Mouse (Mus musculus) embryonic facial prominence, embryonic 10.5 days (tissue): ENCODE data around the gene Thsd7b. TPM values are rescaled to one million over a fixed set of nuclear protein-coding genes. Genes with fewer than 3 reads are reported as not detected.

Experiments used
- DNase-seq: peaks from one replicate; pipeline ENCODE4 v3.0.0-alpha.2; 2017; ENCODE audit warnings: low spot score
- H3K27ac ChIP-seq: fragments of 300-500 bp; sonication (generic); replicated peaks from 2 replicates; pipeline ENCODE4 v1.5.1; 2016; ENCODE audit warnings: mild to moderate bottlenecking
- H3K27me3 ChIP-seq: fragments of 300-500 bp; sonication (generic); replicated peaks from 2 replicates; pipeline ENCODE4 v1.6.1; 2016; ENCODE audit warnings: low read depth, mild to moderate bottlenecking; ENCODE audit not compliant: poor library complexity, severe bottlenecking
- H3K36me3 ChIP-seq: fragments of 300-500 bp; sonication (generic); replicated peaks from 2 replicates; pipeline ENCODE4 v1.6.1; 2016; ENCODE audit warnings: mild to moderate bottlenecking, moderate library complexity
- H3K4me1 ChIP-seq: fragments of 300-500 bp; sonication (generic); 2 replicates; pipeline ENCODE4 v1.6.1; 2016
- H3K4me3 ChIP-seq: fragments of 300-500 bp; sonication (generic); 2 replicates; pipeline ENCODE4 v1.5.1; 2016; ENCODE audit warnings: mild to moderate bottlenecking, moderate library complexity
- H3K9me3 ChIP-seq: fragments of 300-500 bp; sonication (generic); 2 replicates; pipeline ENCODE4 v1.6.1; 2016; ENCODE audit warnings: mild to moderate bottlenecking
- WGBS: fragments of 180-500 bp; shearing (Covaris S2); methylation state at CpG from one replicate; pipeline ENCODE4 v1.1.7; 2016; 5-methylcytosine and 5-hydroxymethylcytosine counted together
- polyA plus RNA-seq: library from polyadenylated mRNA; unstranded; fragments of >200 nt; fragmentation: Nextera tagmentation; extraction: Ambion mirVana; gene quantifications from 2 replicates; pipeline ENCODE4 v1.2.1, GENCODE M21; 2016

The Thsd7b gene
- polyA plus RNA-seq, 1 experiment from 2014 or later, result 13.1 TPM

DNA sequence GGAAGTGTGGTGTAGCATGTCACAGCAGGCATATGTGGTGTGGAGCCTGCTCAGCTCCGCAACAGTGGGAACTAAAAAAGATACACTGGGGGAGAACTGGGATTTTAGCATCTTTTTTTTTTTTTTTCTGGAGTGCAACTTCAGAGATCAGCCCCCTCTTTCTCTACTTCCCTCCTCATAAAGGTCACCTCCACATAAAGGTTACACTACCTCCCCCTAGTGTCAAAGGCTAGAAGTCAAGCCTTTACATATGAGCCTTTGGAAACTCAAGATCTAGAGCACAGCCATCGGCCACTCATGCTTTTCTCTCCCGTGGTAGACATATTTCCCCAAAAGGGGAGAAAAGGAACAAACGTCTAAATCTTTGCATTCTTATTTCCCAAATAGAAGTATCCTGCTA is 553.8 kb downstream of the Thsd7b start:
- no peak overlapping the region for H3K27ac ChIP-seq
- H3K4me3 ChIP-seq, result no peak overlapping the region
- H3K27me3 ChIP-seq, result no peaks in the 10 kb centered on the region
- WGBS, result 79% methylated on average over 4 of the region's 4 CpGs
- H3K36me3 ChIP-seq, result no peaks in the 10 kb centered on the region
- no peaks in the 10 kb centered on the region for H3K9me3 ChIP-seq
- no peak for DNase-seq
- no peaks in the 10 kb centered on the region for H3K4me1 ChIP-seq

- WGBS, result 76% methylated on average over 2 of the region's 2 CpGs
- Histone ChIP-seq H3K9me3 (no peaks in the 10 kb centered on the region), H3K27me3 (no peaks in the 10 kb centered on the region), H3K4me3 (no peak overlapping the region), H3K36me3 (no peaks in the 10 kb centered on the region), H3K4me1 (no peaks in the 10 kb centered on the region), H3K27ac (no peak overlapping the region)
- DNase-seq, result no peak
These were observed 564.2 kb downstream of the Thsd7b start for GRCm38 (mm10) chr1:129837324-129837723.

- WGBS, result 58% methylated on average over 3 of the region's 3 CpGs
- peak; percentile 10 for DNase-seq
These were observed 564.7 kb downstream of the Thsd7b start for GRCm38 (mm10) chr1:129837776-129838175.

GRCm38 (mm10) chr1:129838486-129838885 is 565.4 kb downstream of the Thsd7b start:
- Histone ChIP-seq H3K9me3 (no peaks in the 10 kb centered on the region), H3K4me3 (no peak overlapping the region), H3K36me3 (no peaks in the 10 kb centered on the region), H3K27me3 (no peaks in the 10 kb centered on the region), H3K4me1 (no peaks in the 10 kb centered on the region), H3K27ac (no peak overlapping the region)
- DNase-seq, result no peak

More at GRCm38 (mm10) chr1:129837776-129838175, 564.7 kb downstream of the Thsd7b start:
- Histone ChIP-seq H3K27ac (no peak overlapping the region), H3K9me3 (no peaks in the 10 kb centered on the region), H3K27me3 (no peaks in the 10 kb centered on the region), H3K36me3 (no peaks in the 10 kb centered on the region), H3K4me3 (no peak overlapping the region), H3K4me1 (no peaks in the 10 kb centered on the region)

DNA sequence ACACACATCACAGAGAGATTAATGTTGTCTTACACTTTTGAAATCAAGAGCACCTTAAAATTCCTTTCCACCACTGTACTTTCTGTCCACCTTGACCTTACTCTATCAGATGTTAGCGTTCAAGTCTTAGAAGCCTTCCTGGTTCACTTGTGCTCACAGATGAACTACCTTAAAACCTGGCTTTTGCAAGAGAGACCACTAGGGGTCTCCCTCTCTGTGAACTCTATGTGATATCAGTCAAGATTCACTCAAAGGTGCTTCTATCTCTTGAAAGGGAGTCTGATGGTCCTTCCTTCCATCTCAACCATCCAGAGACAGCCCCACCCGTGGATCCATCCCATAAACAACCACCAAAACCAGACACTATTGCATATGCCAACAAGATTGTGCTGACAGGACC is 570.3 kb downstream of the Thsd7b start:
- no peaks in the 10 kb centered on the region for H3K27me3 ChIP-seq
- no peak for DNase-seq
- H3K27ac ChIP-seq, result no peak overlapping the region
- H3K36me3 ChIP-seq, result no peaks in the 10 kb centered on the region
- whole genome bisulfite sequencing, result 59% methylated on average over 2 of the region's 2 CpGs
- no peaks in the 10 kb centered on the region for H3K9me3 ChIP-seq
- no peak overlapping the region for H3K4me3 ChIP-seq
- H3K4me1 ChIP-seq, result no peaks in the 10 kb centered on the region

DNA sequence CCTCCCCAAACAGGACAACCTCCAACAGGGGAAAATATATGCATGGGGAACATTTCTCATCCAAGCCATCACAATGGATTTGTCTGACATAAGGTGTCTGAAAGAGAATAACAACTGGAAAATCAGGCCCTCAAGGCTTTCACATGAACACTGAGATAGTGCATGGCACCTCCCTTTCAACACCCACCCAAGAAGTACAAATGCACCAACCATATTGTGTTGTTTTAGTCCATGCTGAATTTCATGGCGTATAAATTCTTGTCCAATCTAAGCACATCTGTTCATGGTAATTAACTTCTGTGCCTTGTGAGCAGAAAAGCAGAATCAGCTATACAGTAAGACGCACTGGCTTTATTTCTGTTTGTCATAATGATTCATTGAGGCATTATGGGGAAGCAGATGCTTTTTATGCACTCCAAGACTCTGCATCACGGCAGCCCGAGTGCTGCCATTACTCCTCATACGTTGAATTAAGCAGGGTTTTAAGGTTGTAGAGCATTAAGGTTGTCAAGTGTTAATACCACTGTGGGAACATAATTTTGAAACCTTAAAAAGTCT is 577.0 kb downstream of the Thsd7b start:
- WGBS, result 88% methylated on average over 5 of the region's 5 CpGs
- no peak overlapping the region for H3K27ac ChIP-seq

GRCm38 (mm10) chr1:129867714-129868113 is 594.6 kb downstream of the Thsd7b start:
- Histone ChIP-seq H3K36me3 (no peaks in the 10 kb centered on the region), H3K9me3 (no peaks in the 10 kb centered on the region), H3K27me3 (no peaks in the 10 kb centered on the region), H3K4me3 (no peak overlapping the region), H3K27ac (no peak overlapping the region), H3K4me1 (no peaks in the 10 kb centered on the region)
- WGBS, result 81% methylated on average over 6 of the region's 6 CpGs
- no peak for DNase-seq

More for the DNA sequence above, 577.0 kb downstream of the Thsd7b start:
- H3K9me3 ChIP-seq, result no peaks in the 10 kb centered on the region
- no peaks in the 10 kb centered on the region for H3K36me3 ChIP-seq
- H3K4me1 ChIP-seq, result no peaks in the 10 kb centered on the region
- H3K27me3 ChIP-seq, result no peaks in the 10 kb centered on the region
- DNase-seq, result no peak
- no peak overlapping the region for H3K4me3 ChIP-seq

DNA sequence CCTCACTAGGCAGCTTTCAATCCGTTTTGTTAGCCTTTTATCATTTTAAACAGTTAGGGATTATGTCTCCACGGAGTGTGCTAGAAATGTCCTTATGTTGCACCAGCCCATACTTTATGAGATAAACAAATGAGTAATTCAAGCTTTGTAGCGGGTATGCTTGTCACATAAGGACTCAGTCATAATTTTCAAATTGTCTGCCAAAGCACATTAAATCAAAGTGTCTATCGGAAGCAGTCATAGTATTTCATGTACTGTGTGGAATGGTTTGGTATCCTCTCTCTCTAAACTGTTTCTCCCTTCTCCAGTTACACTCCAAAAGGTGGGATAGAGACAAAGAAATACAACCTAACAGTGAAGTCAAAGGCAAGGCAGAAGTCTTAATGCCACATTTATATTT is 601.3 kb downstream of the Thsd7b start:
- WGBS, result 86% methylated on average over 4 of the region's 4 CpGs
- H3K36me3 ChIP-seq, result no peaks in the 10 kb centered on the region
- H3K27ac ChIP-seq, result no peak overlapping the region
- no peaks in the 10 kb centered on the region for H3K9me3 ChIP-seq
- H3K4me3 ChIP-seq, result no peak overlapping the region
- DNase-seq, result no peak
- no peaks in the 10 kb centered on the region for H3K4me1 ChIP-seq
- no peaks in the 10 kb centered on the region for H3K27me3 ChIP-seq

- WGBS, result 79% methylated on average over 1 of the region's 1 CpGs
- no peak overlapping the region for H3K27ac ChIP-seq
- no peaks in the 10 kb centered on the region for H3K4me1 ChIP-seq
- H3K36me3 ChIP-seq, result no peaks in the 10 kb centered on the region
- no peak for DNase-seq
- H3K4me3 ChIP-seq, result no peak overlapping the region
- no peaks in the 10 kb centered on the region for H3K9me3 ChIP-seq
- no peaks in the 10 kb centered on the region for H3K27me3 ChIP-seq
These were observed 614.8 kb downstream of the Thsd7b start for GRCm38 (mm10) chr1:129887861-129888260.

- no peaks in the 10 kb centered on the region for H3K9me3 ChIP-seq
- H3K27ac ChIP-seq, result no peak overlapping the region
- no peak for DNase-seq
- no peaks in the 10 kb centered on the region for H3K27me3 ChIP-seq
- H3K4me3 ChIP-seq, result no peak overlapping the region
- H3K4me1 ChIP-seq, result no peaks in the 10 kb centered on the region
- no peaks in the 10 kb centered on the region for H3K36me3 ChIP-seq
- 85% methylated on average over 5 of the region's 5 CpGs for WGBS
These were observed 625.0 kb downstream of the Thsd7b start for GRCm38 (mm10) chr1:129898121-129898520.

GRCm38 (mm10) chr1:129915484-129915883 is 642.4 kb downstream of the Thsd7b start:
- no peaks in the 10 kb centered on the region for H3K9me3 ChIP-seq
- 54% methylated on average over 4 of the region's 4 CpGs for WGBS
- no peak overlapping the region for H3K4me3 ChIP-seq
- DNase-seq, result peak; percentile 8
- H3K36me3 ChIP-seq, result no peaks in the 10 kb centered on the region
- no peak overlapping the region for H3K27ac ChIP-seq
- H3K4me1 ChIP-seq, result no peaks in the 10 kb centered on the region
- H3K27me3 ChIP-seq, result no peaks in the 10 kb centered on the region

DNA sequence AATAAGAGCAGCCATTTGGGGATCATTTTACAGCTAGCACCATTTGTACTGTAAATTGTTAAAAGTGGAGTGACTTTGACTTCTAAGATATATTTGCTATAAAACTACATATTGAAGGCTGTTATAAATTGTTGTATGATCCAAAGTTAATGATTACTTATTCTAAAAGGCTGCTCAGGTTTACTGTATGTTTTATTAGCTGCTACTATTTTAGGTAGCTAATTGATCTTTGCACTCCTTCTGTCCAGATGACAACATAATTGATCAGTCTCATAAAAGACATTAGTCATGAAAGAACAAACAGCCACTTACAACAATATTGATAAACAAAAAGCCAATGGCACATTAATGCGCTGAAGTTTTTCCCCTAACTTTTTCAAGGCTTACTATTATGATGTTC is 644.5 kb downstream of the Thsd7b start:
- no peaks in the 10 kb centered on the region for H3K9me3 ChIP-seq
- H3K36me3 ChIP-seq, result no peaks in the 10 kb centered on the region
- H3K4me1 ChIP-seq, result no peaks in the 10 kb centered on the region
- WGBS, result 89% methylated on average over 1 of the region's 1 CpGs
- no peak overlapping the region for H3K27ac ChIP-seq
- no peak overlapping the region for H3K4me3 ChIP-seq
- H3K27me3 ChIP-seq, result no peaks in the 10 kb centered on the region
- DNase-seq, result no peak

GRCm38 (mm10) chr1:129919385-129919784 is 646.3 kb downstream of the Thsd7b start:
- WGBS, result 64% methylated on average over 1 of the region's 1 CpGs
- peak; percentile 12 for DNase-seq

GRCm38 (mm10) chr1:129931003-129931402 is 657.9 kb downstream of the Thsd7b start:
- H3K27ac ChIP-seq, result no peak overlapping the region
- DNase-seq, result no peak
- H3K4me3 ChIP-seq, result no peak overlapping the region
- no peaks in the 10 kb centered on the region for H3K36me3 ChIP-seq
- no peaks in the 10 kb centered on the region for H3K4me1 ChIP-seq
- 93% methylated on average over 2 of the region's 2 CpGs for WGBS
- H3K9me3 ChIP-seq, result no peaks in the 10 kb centered on the region
- H3K27me3 ChIP-seq, result no peaks in the 10 kb centered on the region

More at GRCm38 (mm10) chr1:129919385-129919784, 646.3 kb downstream of the Thsd7b start:
- Histone ChIP-seq H3K27ac (no peak overlapping the region), H3K4me1 (no peaks in the 10 kb centered on the region), H3K27me3 (no peaks in the 10 kb centered on the region), H3K36me3 (no peaks in the 10 kb centered on the region), H3K9me3 (no peaks in the 10 kb centered on the region), H3K4me3 (no peak overlapping the region)
